20 mouse cellular contexts compared by ENCODE assay signal in genomic region chr11:116055873-116056272, GRCm38 (mm10).
"Had no signal": no experiment of that assay in that cellular context is flagged by ENCODE, and none has a peak within 500 bp of the region (broad histone marks: within the 10 kb centered on the region; RNA-seq: fewer than 3 reads in every experiment).

No protein-coding gene starts in this region.

- H3K9me3 ChIP-seq: midbrain, embryonic 10.5 days; midbrain, embryonic 13.5 days; stomach, embryonic 15.5 days had no signal

- ATAC-seq: intestine, postnatal 0 days; midbrain, embryonic 13.5 days; midbrain, embryonic 16.5 days had no signal

- H3K4me1 ChIP-seq: midbrain, embryonic 10.5 days; midbrain, embryonic 13.5 days; stomach, embryonic 15.5 days had no signal

- H3K27ac ChIP-seq: kidney, postnatal 0 days; left cerebral cortex, adult 2 months; liver, embryonic 14.5 days; midbrain, embryonic 10.5 days; midbrain, embryonic 13.5 days; stomach, embryonic 15.5 days had no signal

- H3K27me3 ChIP-seq: midbrain, embryonic 13.5 days; stomach, embryonic 15.5 days had no signal

- H3K4me3 ChIP-seq: left cerebral cortex, adult 2 months; midbrain, embryonic 10.5 days; midbrain, embryonic 13.5 days; myocyte; stomach, embryonic 15.5 days had no signal

- DNase-seq: kidney, adult 2 months; kidney, postnatal 36 days; layer of hippocampus, postnatal 36 days; lung, adult 2 months; lung, postnatal 14 days; lung, postnatal 4 days; right cerebral cortex, postnatal 14 days; spleen, adult 18-20 months; thymus, adult 2 months; thymus, postnatal 14 days; thymus, postnatal 4 days had no signal

- H3K9ac ChIP-seq: liver, embryonic 14.5 days; midbrain, embryonic 13.5 days; stomach, embryonic 15.5 days had no signal

- H3K4me2 ChIP-seq: midbrain, embryonic 13.5 days; stomach, embryonic 15.5 days had no signal
